ENCODE assay signal across 8 mouse cellular contexts in the genomic region with DNA sequence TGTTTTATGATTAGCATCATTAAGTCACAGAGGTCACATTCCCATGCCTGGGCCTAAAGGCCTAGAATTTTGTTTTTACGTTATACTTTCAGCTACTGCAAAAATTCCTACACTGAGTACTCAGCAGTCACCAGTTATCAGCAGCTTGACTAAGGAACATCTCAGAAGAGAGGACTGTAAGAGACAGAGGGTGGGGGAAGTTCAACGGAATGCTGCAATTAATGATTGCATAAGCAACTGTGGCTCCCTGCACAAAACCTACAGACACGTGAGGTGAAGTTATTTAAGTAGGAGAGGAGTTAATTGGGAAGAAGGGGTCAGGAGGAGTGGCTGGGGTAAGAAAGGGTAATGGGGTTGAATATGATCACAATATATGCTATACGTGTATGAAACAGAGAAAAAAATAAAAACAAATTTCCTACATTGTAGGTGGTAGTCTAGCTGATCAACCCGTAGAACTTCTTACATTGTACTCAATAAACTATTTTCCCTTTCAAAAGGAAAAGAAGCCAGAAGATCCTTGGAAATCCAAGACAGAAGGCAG. TPM values are rescaled to one million over a fixed set of nuclear protein-coding genes. Genes with fewer than 3 reads are reported as not detected.
DNase-seq lines count a peak whose midpoint lies in the region; ATAC-seq and TF ChIP-seq lines count a peak whose summit lies in the region.

No protein-coding gene starts in this region.

- intact Hi-C loops in gastrocnemius, adult 2 months (cut with DNase I) = loop anchor here (2.0 to 10.0 kb wide), 2 partner anchors 117 to 335 kb away; partner anchors contain the start of genes Kansl1l and Lancl1
- intact Hi-C loops in gastrocnemius, postnatal 14 days (cut with DNase I; ENCODE audit: low total_unique reads) = no loop called here

- 51% methylated on average over 5 of the region's 5 CpGs for WGBS in hindbrain, embryonic 11.5 days

- no peaks in the 10 kb centered on the region for H3K9me3 ChIP-seq in G1E (replicated peaks)
- no peaks in the 10 kb centered on the region for H3K9me3 ChIP-seq in hindbrain, embryonic 11.5 days (ENCODE audit: control insufficient read depth, low read length)
- H3K9me3 ChIP-seq in megakaryocyte, embryonic 14.5 days = no peaks in the 10 kb centered on the region

- H3K27ac ChIP-seq in gastrocnemius, adult 2 months = peak overlapping the region; percentile 90
- no peak overlapping the region for H3K27ac ChIP-seq in hindbrain, embryonic 11.5 days (ENCODE audit: low read depth, low read length)

- peaks cover 37% of the 10 kb centered on the region for H3K4me1 ChIP-seq in G1E (ENCODE audit: insufficient read depth, low read depth, low read length)
- 0 out of 2 replicates have a peak, but pooled peaks cover 2% of the 10 kb centered on the region for H3K4me1 ChIP-seq in hindbrain, embryonic 11.5 days (replicated peaks; ENCODE audit: control insufficient read depth, insufficient read depth, low read length)
- peaks cover 23% of the 10 kb centered on the region for H3K4me1 ChIP-seq in megakaryocyte, embryonic 14.5 days

- no peak overlapping the region; the same call in 1 of the 2 replicates for H3K9ac ChIP-seq in hindbrain, embryonic 11.5 days (ENCODE audit: low read depth, low read length)

- DNase-seq in gastrocnemius, adult 2 months = no peak
- DNase-seq in gastrocnemius, postnatal 14 days = no peak
- no peak for DNase-seq in G1E (ENCODE audit: low spot score)
- no peak for DNase-seq in hindbrain, embryonic 11.5 days (ENCODE audit: low spot score)
- DNase-seq in adrenal gland, postnatal 4 days (ENCODE audit: low spot score in 2 of 2) = no peak
- no peak for DNase-seq in left cerebral cortex, adult 8-10 months (ENCODE audit: low spot score in 2 of 2)
- DNase-seq in spleen, postnatal 14 days (ENCODE audit: low spot score in 2 of 2) = no peak

- H3K4me3 ChIP-seq in gastrocnemius, adult 2 months = peak overlapping the region; percentile 87
- H3K4me3 ChIP-seq in G1E (ENCODE audit: low read depth, low read length) = peak overlapping the region; percentile 97
- H3K4me3 ChIP-seq in hindbrain, embryonic 11.5 days (ENCODE audit: low read depth, low read length) = peak overlapping the region; percentile 81; the same call in 1 of the 2 replicates
- H3K4me3 ChIP-seq in megakaryocyte, embryonic 14.5 days (replicated peaks) = peak overlapping the region; percentile 99

- no peak for TF ChIP-seq CTCF in gastrocnemius, adult 2 months (IDR thresholded peaks at IDR 0.05)
- no peak for TF ChIP-seq CTCF in G1E (IDR thresholded peaks at IDR 0.05; ENCODE audit: low read depth, low read length)

- peaks cover 23% of the 10 kb centered on the region for H3K36me3 ChIP-seq in G1E (replicated peaks)
- no peaks in the 10 kb centered on the region for H3K36me3 ChIP-seq in hindbrain, embryonic 11.5 days (ENCODE audit: control insufficient read depth, insufficient read depth, low read length)
- H3K36me3 ChIP-seq in megakaryocyte, embryonic 14.5 days (replicated peaks; ENCODE audit: low read length) = peaks cover 18% of the 10 kb centered on the region

- peak overlapping the region; percentile 15; the same call in 1 of the 2 replicates for H3K4me2 ChIP-seq in hindbrain, embryonic 11.5 days (replicated peaks; ENCODE audit: low read depth, low read length)

- ATAC-seq in G1E (ENCODE audit: extremely low read depth, insufficient number of reproducible peaks, low FRiP score, poor library complexity, severe bottlenecking) = no peak
- ATAC-seq in hindbrain, embryonic 11.5 days (ENCODE audit: low FRiP score) = peak; percentile 63

- H3K27me3 ChIP-seq in G1E (ENCODE audit: insufficient read depth, low read length) = peaks cover 2% of the 10 kb centered on the region
- H3K27me3 ChIP-seq in hindbrain, embryonic 11.5 days (ENCODE audit: control insufficient read depth, insufficient read depth, low read length) = no peaks in the 10 kb centered on the region
- H3K27me3 ChIP-seq in megakaryocyte, embryonic 14.5 days (replicated peaks) = no peaks in the 10 kb centered on the region

RNA-seq across cellular contexts. Expression of gene Rpe, which starts 0.4 kb away (rescaled TPM):
- 10 to 100 TPM in 1 of 2 experiments, 1 to 10 TPM in 1; 8.8 to 10.7 TPM for total RNA-seq in gastrocnemius, adult 2 months (2021)
- 1 to 10 TPM; 8.0 to 8.3 TPM for total RNA-seq in gastrocnemius, postnatal 14 days (2021)
- 122 and 128 TPM in 2 replicates for total RNA-seq in G1E (2014; fragmentation: Nextera tagmentation)
- 83.4 and 92.9 TPM in 2 replicates for total RNA-seq in G1E (2017)
- polyA plus RNA-seq in G1E (2012) = 23.1 and 28.0 TPM in 2 replicates
- polyA plus RNA-seq in hindbrain, embryonic 11.5 days (2014; fragmentation: Nextera tagmentation; extraction: Ambion mirVana) = 52.0 and 59.1 TPM in 2 replicates
- polyA plus RNA-seq in megakaryocyte, embryonic 14.5 days (2012; ENCODE audit: insufficient read depth, low replicate concordance) = 8.4 and 8.7 TPM in 2 replicates
- 10 to 100 TPM; 46.8 to 53.7 TPM for total RNA-seq in adrenal gland, postnatal 4 days (2021)
- total RNA-seq in left cerebral cortex, adult 8-10 months (2022) = 10 to 100 TPM; 30.0 to 36.2 (median 34.8) TPM
